In genomic region chr14:21984757-21985425, GRCm38 (mm10) we compare ENCODE assay signal across 10 mouse cellular contexts. TPM values are rescaled to one million over a fixed set of nuclear protein-coding genes. Genes with fewer than 3 reads are reported as not detected.
DNase-seq lines count a peak whose midpoint lies in the region; ATAC-seq and TF ChIP-seq lines count a peak whose summit lies in the region.
"Had no signal": no experiment of that assay in that cellular context is flagged by ENCODE, and none has a peak within 500 bp of the region (broad histone marks: within the 10 kb centered on the region; RNA-seq: fewer than 3 reads in every experiment).

No protein-coding gene starts in this region.

- DNase-seq in right cerebral cortex, postnatal 4 days = peak; percentile 19
- DNase-seq in right cerebral cortex, adult 2 months (ENCODE audit: low spot score in 2 of 2) = no peak
- peak; percentile 22 for DNase-seq in heart, postnatal 4 days
- DNase-seq in yolk sac, embryonic 10.5 days (ENCODE audit: low spot score) = peak; percentile 40
- DNase-seq in left cerebral cortex, postnatal 4 days = no peak

- H3K27me3 ChIP-seq in limb, embryonic 12.5 days = peaks cover 42% of the 10 kb centered on the region
- H3K27me3 ChIP-seq in midbrain, embryonic 15.5 days (replicated peaks) = peaks cover 23% of the 10 kb centered on the region
- H3K27me3 ChIP-seq: Patski had no signal

- TF ChIP-seq CTCF in embryonic fibroblast, embryonic 13.5 days (IDR thresholded peaks at IDR 0.05; ENCODE audit: borderline replicate concordance, insufficient read depth, low read length) = no peak

- no peaks in the 10 kb centered on the region for H3K9me3 ChIP-seq in limb, embryonic 12.5 days
- H3K9me3 ChIP-seq in midbrain, embryonic 15.5 days = no peaks in the 10 kb centered on the region

- peaks cover 2% of the 10 kb centered on the region; the same call in 1 of the 2 replicates for H3K4me1 ChIP-seq in embryonic fibroblast, embryonic 13.5 days (ENCODE audit: control insufficient read depth, insufficient read depth, low read length)
- peaks cover 48% of the 10 kb centered on the region for H3K4me1 ChIP-seq in limb, embryonic 12.5 days (replicated peaks)
- H3K4me1 ChIP-seq in midbrain, embryonic 15.5 days = peaks cover 63% of the 10 kb centered on the region

- TF ChIP-seq POLR2A in embryonic fibroblast, embryonic 13.5 days (IDR thresholded peaks at IDR 0.05; ENCODE audit: low read depth, low read length) = peak; percentile 54

- peak overlapping the region; percentile 84 for H3K4me3 ChIP-seq in embryonic fibroblast, embryonic 13.5 days (ENCODE audit: insufficient read depth, low read length)
- peak overlapping the region; percentile 89 for H3K4me3 ChIP-seq in limb, embryonic 12.5 days (replicated peaks)
- peak overlapping the region; percentile 86 for H3K4me3 ChIP-seq in midbrain, embryonic 15.5 days

- peak overlapping the region; percentile 97 for H3K9ac ChIP-seq in limb, embryonic 12.5 days (replicated peaks)
- peak overlapping the region; percentile 78 for H3K9ac ChIP-seq in midbrain, embryonic 15.5 days

- intact Hi-C loops in left cerebral cortex, postnatal 4 days (cut with DNase I) = loop anchor here (5.0 to 10.0 kb wide), 5 partner anchors 457 to 1417 kb away; no protein-coding TSS in a partner anchor

- 2% methylated on average over 49 of the region's 49 CpGs for WGBS in limb, embryonic 12.5 days
- WGBS in midbrain, embryonic 15.5 days = 2% methylated on average over 49 of the region's 49 CpGs

- no peak for ATAC-seq in limb, embryonic 12.5 days (ENCODE audit: insufficient number of reproducible peaks, insufficient read depth, low FRiP score, low TSS enrichment, low read depth)
- no peak for ATAC-seq in midbrain, embryonic 15.5 days (replicated peaks)
- ATAC-seq: Patski had no signal

- peak overlapping the region; percentile 83 for H3K27ac ChIP-seq in embryonic fibroblast, embryonic 13.5 days (ENCODE audit: insufficient read depth, low read length)
- peak overlapping the region; percentile 98 for H3K27ac ChIP-seq in limb, embryonic 12.5 days
- 0 out of 2 replicates have a peak overlapping the region, but pooled peaks have one; percentile 14 for H3K27ac ChIP-seq in midbrain, embryonic 15.5 days
- H3K27ac ChIP-seq: macrophage had no signal

- peaks cover 23% of the 10 kb centered on the region for H3K36me3 ChIP-seq in limb, embryonic 12.5 days
- no peaks in the 10 kb centered on the region for H3K36me3 ChIP-seq in midbrain, embryonic 15.5 days (replicated peaks)

- peak overlapping the region; percentile 86 for H3K4me2 ChIP-seq in limb, embryonic 12.5 days
- peak overlapping the region; percentile 88 for H3K4me2 ChIP-seq in midbrain, embryonic 15.5 days

RNA-seq across cellular contexts. Expression of gene Zfp503, which starts 4.5 kb away (rescaled TPM):
- polyA plus RNA-seq in embryonic fibroblast, embryonic 13.5 days (2011; ENCODE audit: insufficient read length, low read depth, missing spikeins) = 29.8 and 34.4 TPM in 2 replicates
- 1 to 10 TPM; 2.5 to 3.3 TPM for total RNA-seq in heart, postnatal 4 days (2021)
- polyA plus RNA-seq in limb, embryonic 12.5 days (2016; fragmentation: Nextera tagmentation; extraction: Ambion mirVana) = 46.0 and 47.1 TPM in 2 replicates
- polyA plus RNA-seq in midbrain, embryonic 15.5 days (2015; fragmentation: Nextera tagmentation; extraction: Ambion mirVana) = 5.8 and 5.9 TPM in 2 replicates
- 1 to 10 TPM; 2.2 to 4.8 TPM for total RNA-seq in left cerebral cortex, postnatal 4 days (2021)

RNA-seq across cellular contexts. Expression of gene Lrmda, which starts 34.6 kb away (rescaled TPM):
- 0.63 TPM in 1 of 2 replicates, not detected in the other for polyA plus RNA-seq in embryonic fibroblast, embryonic 13.5 days (2011; ENCODE audit: insufficient read length, low read depth, missing spikeins)
- total RNA-seq in heart, postnatal 4 days (2021) = 1 to 10 TPM in 1 of 2 experiments, under 1 TPM in 1; 0.68 to 1.5 TPM
- 0.41 TPM in 1 of 2 replicates, not detected in the other for polyA plus RNA-seq in limb, embryonic 12.5 days (2016; fragmentation: Nextera tagmentation; extraction: Ambion mirVana)
- 0.31 and 0.32 TPM in 2 replicates for polyA plus RNA-seq in midbrain, embryonic 15.5 days (2015; fragmentation: Nextera tagmentation; extraction: Ambion mirVana)
- under 1 TPM in 1 of 2 experiments, not detected in 1; 0.74 TPM for total RNA-seq in left cerebral cortex, postnatal 4 days (2021)

Comparison
In these comparisons a context has a peak if more than half of its experiments do, and no peak if none do; other contexts are left out.
1. DNase-seq: peak in right cerebral cortex, postnatal 4 days (single experiment), heart, postnatal 4 days (single experiment) and yolk sac, embryonic 10.5 days (single experiment); none in right cerebral cortex, adult 2 months (0 of 2) and left cerebral cortex, postnatal 4 days (single experiment).
2. H3K27ac ChIP-seq: peak in every context shown above with its lines; median percentile 98 in limb, embryonic 12.5 days; 83 in embryonic fibroblast, embryonic 13.5 days; 14 in midbrain, embryonic 15.5 days.
3. Peak in every context shown above with its lines, with median percentiles within 50 percentile points of each other: H3K4me3 ChIP-seq.